Mouse (Mus musculus): ENCODE measurements at regions not wholly inside any gene's neighbourhood (a gene's known extent, or its start where the extent isn't known, plus 50 kb on each side); places are given as distances from the start of the nearest gene placed in this dataset.

- WGBS, result 62% methylated on average over 3 of the region's 3 CpGs
- no peak overlapping the region for H3K27ac ChIP-seq (replicated peaks)
- no peaks in the 10 kb centered on the region for H3K36me3 ChIP-seq (ENCODE audit: control insufficient read depth, insufficient read depth, low read length)
- H3K27me3 ChIP-seq (ENCODE audit: control insufficient read depth, insufficient read depth, low read length), result no peaks in the 10 kb centered on the region
- H3K9ac ChIP-seq (ENCODE audit: low read length), result no peak overlapping the region
- TF ChIP-seq CTCF (IDR thresholded peaks at IDR 0.05; ENCODE audit: low read depth) (no peak), EP300 (optimal IDR thresholded peaks at IDR 0.05) (no peak)
- no peak overlapping the region for H3K4me3 ChIP-seq (ENCODE audit: low read depth, low read length)
- H3K4me1 ChIP-seq (replicated peaks; ENCODE audit: control insufficient read depth, insufficient read depth), result no peaks in the 10 kb centered on the region
- DNase-seq (ENCODE audit: low spot score), result no peak
- H3K9me3 ChIP-seq (ENCODE audit: control insufficient read depth, low read length), result no peaks in the 10 kb centered on the region
- no peak overlapping the region for H3K4me2 ChIP-seq (replicated peaks; ENCODE audit: low read depth)
- no peak for ATAC-seq (ENCODE audit: low FRiP score, low TSS enrichment)
These were observed 130.9 kb upstream of the Sstr4 start for GRCm38 (mm10) chr2:148264111-148264730.

DNA sequence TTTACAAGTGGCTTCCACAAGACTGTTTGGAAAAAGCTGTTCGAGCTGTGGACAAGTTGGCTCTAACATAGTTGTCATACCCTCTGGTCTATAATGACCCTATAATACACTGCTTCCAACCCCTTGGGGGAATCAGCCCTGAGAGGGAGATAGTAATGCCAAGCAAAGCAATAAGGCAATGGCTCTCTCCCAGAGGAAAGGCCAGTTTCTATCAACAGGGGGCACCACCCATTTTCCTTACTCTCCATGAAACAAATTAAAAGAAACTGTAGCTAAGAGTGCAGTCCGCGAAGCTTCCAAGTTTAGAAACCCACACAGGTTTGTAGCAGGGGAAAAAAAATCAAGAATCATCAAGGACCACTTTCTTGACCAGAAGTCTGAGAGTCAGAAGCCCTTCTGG is 115.9 kb upstream of the Sstr4 start:
- 85% methylated on average over 3 of the region's 3 CpGs for WGBS
- no peak for DNase-seq (ENCODE audit: low spot score)
- ATAC-seq (ENCODE audit: low FRiP score, low TSS enrichment), result no peak
- Histone ChIP-seq H3K9me3 (ENCODE audit: control insufficient read depth, low read length) (no peaks in the 10 kb centered on the region), H3K27ac (replicated peaks) (no peak overlapping the region), H3K4me2 (replicated peaks; ENCODE audit: low read depth) (no peak overlapping the region), H3K4me3 (ENCODE audit: low read depth, low read length) (no peak overlapping the region), H3K27me3 (ENCODE audit: control insufficient read depth, insufficient read depth, low read length) (no peaks in the 10 kb centered on the region), H3K9ac (ENCODE audit: low read length) (no peak overlapping the region), H3K4me1 (replicated peaks; ENCODE audit: control insufficient read depth, insufficient read depth) (no peaks in the 10 kb centered on the region), H3K36me3 (ENCODE audit: control insufficient read depth, insufficient read depth, low read length) (no peaks in the 10 kb centered on the region)
- no peak for TF ChIP-seq EP300 (optimal IDR thresholded peaks at IDR 0.05)
- TF ChIP-seq CTCF (IDR thresholded peaks at IDR 0.05; ENCODE audit: low read depth), result no peak

- Histone ChIP-seq H3K4me2 (replicated peaks; ENCODE audit: low read depth) (no peak overlapping the region), H3K4me1 (replicated peaks; ENCODE audit: control insufficient read depth, insufficient read depth) (no peaks in the 10 kb centered on the region), H3K9ac (ENCODE audit: low read length) (no peak overlapping the region), H3K27me3 (ENCODE audit: control insufficient read depth, insufficient read depth, low read length) (no peaks in the 10 kb centered on the region), H3K36me3 (ENCODE audit: control insufficient read depth, insufficient read depth, low read length) (no peaks in the 10 kb centered on the region), H3K4me3 (ENCODE audit: low read depth, low read length) (no peak overlapping the region), H3K9me3 (ENCODE audit: control insufficient read depth, low read length) (no peaks in the 10 kb centered on the region), H3K27ac (replicated peaks) (no peak overlapping the region)
- TF ChIP-seq CTCF (IDR thresholded peaks at IDR 0.05; ENCODE audit: low read depth), result no peak
- no peak for TF ChIP-seq EP300 (optimal IDR thresholded peaks at IDR 0.05)
- DNase-seq (ENCODE audit: low spot score), result no peak
- ATAC-seq (ENCODE audit: low FRiP score, low TSS enrichment), result no peak
- WGBS, result 52% methylated on average over 3 of the region's 3 CpGs
These were observed 104.8 kb upstream of the Sstr4 start for GRCm38 (mm10) chr2:148290326-148290725.

DNA sequence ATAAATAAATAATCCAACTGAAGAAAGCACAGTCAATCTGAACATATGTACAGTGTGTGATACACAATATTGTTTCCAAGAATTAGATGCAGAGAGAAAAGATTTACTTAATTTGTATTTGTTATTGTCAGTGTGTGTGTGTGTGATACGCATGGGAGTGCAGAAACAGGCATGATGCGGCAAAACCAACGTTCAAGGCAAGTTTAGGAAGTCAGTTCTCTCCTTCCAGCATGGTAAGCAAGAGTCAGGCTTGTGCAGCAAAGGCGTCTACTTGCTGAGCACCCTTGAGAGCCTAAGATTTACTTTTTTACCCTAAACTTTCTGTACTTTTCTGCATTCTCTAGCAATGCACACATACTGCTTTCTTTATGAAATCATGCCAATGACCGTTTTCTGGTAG is 102.7 kb upstream of the Sstr4 start:
- Histone ChIP-seq H3K27ac (replicated peaks) (no peak overlapping the region), H3K9me3 (ENCODE audit: control insufficient read depth, low read length) (no peaks in the 10 kb centered on the region), H3K27me3 (ENCODE audit: control insufficient read depth, insufficient read depth, low read length) (no peaks in the 10 kb centered on the region), H3K4me3 (ENCODE audit: low read depth, low read length) (no peak overlapping the region), H3K4me2 (replicated peaks; ENCODE audit: low read depth) (no peak overlapping the region), H3K9ac (ENCODE audit: low read length) (no peak overlapping the region), H3K36me3 (ENCODE audit: control insufficient read depth, insufficient read depth, low read length) (no peaks in the 10 kb centered on the region), H3K4me1 (replicated peaks; ENCODE audit: control insufficient read depth, insufficient read depth) (no peaks in the 10 kb centered on the region)
- TF ChIP-seq CTCF (IDR thresholded peaks at IDR 0.05; ENCODE audit: low read depth), result no peak
- TF ChIP-seq EP300 (optimal IDR thresholded peaks at IDR 0.05), result no peak
- 76% methylated on average over 5 of the region's 5 CpGs for WGBS
- DNase-seq (ENCODE audit: low spot score) (no peak), ATAC-seq (ENCODE audit: low FRiP score, low TSS enrichment) (no peak)

GRCm38 (mm10) chr2:148292895-148293294 is 102.2 kb upstream of the Sstr4 start:
- no peak for ATAC-seq (ENCODE audit: low FRiP score, low TSS enrichment)
- no peaks in the 10 kb centered on the region for H3K4me1 ChIP-seq (replicated peaks; ENCODE audit: control insufficient read depth, insufficient read depth)
- TF ChIP-seq CTCF (IDR thresholded peaks at IDR 0.05; ENCODE audit: low read depth) (no peak), EP300 (optimal IDR thresholded peaks at IDR 0.05) (no peak)

DNA sequence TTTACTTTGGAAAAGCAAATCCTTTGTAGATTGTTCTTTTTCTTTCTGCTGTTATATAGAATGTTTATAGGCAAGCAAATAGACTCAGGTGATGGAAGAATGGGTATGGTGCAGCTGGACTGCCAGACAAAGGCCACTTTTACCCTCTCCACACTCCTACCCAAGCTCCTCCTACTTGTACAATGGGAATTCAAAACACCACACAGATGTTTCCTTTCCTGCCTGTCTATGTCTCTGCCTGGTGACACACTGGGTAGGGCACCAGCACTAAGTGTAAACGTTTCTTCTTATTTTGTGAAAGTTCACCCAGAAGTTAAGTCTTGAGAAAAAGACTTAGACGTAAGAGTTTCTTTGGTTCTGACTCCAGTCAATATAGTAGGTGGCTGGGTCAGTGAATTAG is 94.3 kb upstream of the Sstr4 start:
- Histone ChIP-seq H3K4me1 (replicated peaks; ENCODE audit: control insufficient read depth, insufficient read depth) (no peaks in the 10 kb centered on the region), H3K36me3 (ENCODE audit: control insufficient read depth, insufficient read depth, low read length) (no peaks in the 10 kb centered on the region), H3K27ac (replicated peaks) (no peak overlapping the region), H3K4me2 (replicated peaks; ENCODE audit: low read depth) (no peak overlapping the region), H3K9me3 (ENCODE audit: control insufficient read depth, low read length) (no peaks in the 10 kb centered on the region), H3K27me3 (ENCODE audit: control insufficient read depth, insufficient read depth, low read length) (no peaks in the 10 kb centered on the region), H3K4me3 (ENCODE audit: low read depth, low read length) (no peak overlapping the region), H3K9ac (ENCODE audit: low read length) (no peak overlapping the region)
- ATAC-seq (ENCODE audit: low FRiP score, low TSS enrichment) (no peak), DNase-seq (ENCODE audit: low spot score) (no peak)
- WGBS, result 28% methylated on average over 2 of the region's 2 CpGs
- TF ChIP-seq EP300 (optimal IDR thresholded peaks at IDR 0.05), result no peak
- no peak for TF ChIP-seq CTCF (IDR thresholded peaks at IDR 0.05; ENCODE audit: low read depth)

More at GRCm38 (mm10) chr2:148292895-148293294, 102.2 kb upstream of the Sstr4 start:
- no peak overlapping the region for H3K4me2 ChIP-seq (replicated peaks; ENCODE audit: low read depth)
- DNase-seq (ENCODE audit: low spot score), result no peak
- WGBS, result 43% methylated on average over 2 of the region's 2 CpGs
- H3K4me3 ChIP-seq (ENCODE audit: low read depth, low read length), result no peak overlapping the region
- H3K9me3 ChIP-seq (ENCODE audit: control insufficient read depth, low read length), result no peaks in the 10 kb centered on the region
- no peak overlapping the region for H3K9ac ChIP-seq (ENCODE audit: low read length)
- H3K27me3 ChIP-seq (ENCODE audit: control insufficient read depth, insufficient read depth, low read length), result no peaks in the 10 kb centered on the region
- no peaks in the 10 kb centered on the region for H3K36me3 ChIP-seq (ENCODE audit: control insufficient read depth, insufficient read depth, low read length)
- H3K27ac ChIP-seq (replicated peaks), result no peak overlapping the region

Data from stomach, postnatal 0 days (tissue).